Mouse (Mus musculus): ENCODE results near the gene Otop2.

Gene Otop2

GRCm38 (mm10) chr11:115381276-115381675 lies 74.3 kb downstream of the Otop2 start:
- no peak for DNase-seq (ENCODE audit: low read depth, low spot score)

All from embryo, embryonic 11.5 days (tissue).